Mouse (Mus musculus) lung, postnatal 25 days (tissue): ENCODE results near the gene Fam3c.

Experiments
- DNase-seq: peaks from one replicate; pipeline ENCODE4 v3.0.0; 2022; ENCODE audit warnings: low spot score

Gene Fam3c

DNA sequence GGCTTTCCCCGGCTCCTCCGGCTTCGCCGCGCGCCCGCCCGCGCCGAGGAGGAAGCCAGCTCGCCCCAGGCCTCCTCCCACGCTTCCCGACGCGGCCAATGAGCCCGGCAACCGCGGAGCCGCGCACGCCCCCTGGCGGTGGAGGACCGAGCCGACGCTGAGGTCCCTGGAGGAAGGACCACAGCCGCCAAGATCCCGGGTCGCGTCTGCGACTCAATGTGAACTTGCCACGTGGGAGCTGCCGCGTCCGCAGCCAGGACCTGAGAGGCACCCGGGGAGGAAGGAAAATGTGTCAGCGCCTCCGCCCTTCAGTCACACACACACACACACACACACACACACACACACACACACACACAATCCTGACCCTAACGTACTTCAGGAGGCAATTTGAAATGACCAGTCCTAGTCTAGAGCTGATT is at the start of gene Fam3c:
Gene Fam3c, minus strand, starts transcription at position 158 of the 422 bp plus-strand sequence.
- DNase-seq, result peak; percentile 95

- no peak for DNase-seq
Observed at GRCm38 (mm10) chr6:22405021-22405420, 49.0 kb upstream of the Fam3c start.

DNA sequence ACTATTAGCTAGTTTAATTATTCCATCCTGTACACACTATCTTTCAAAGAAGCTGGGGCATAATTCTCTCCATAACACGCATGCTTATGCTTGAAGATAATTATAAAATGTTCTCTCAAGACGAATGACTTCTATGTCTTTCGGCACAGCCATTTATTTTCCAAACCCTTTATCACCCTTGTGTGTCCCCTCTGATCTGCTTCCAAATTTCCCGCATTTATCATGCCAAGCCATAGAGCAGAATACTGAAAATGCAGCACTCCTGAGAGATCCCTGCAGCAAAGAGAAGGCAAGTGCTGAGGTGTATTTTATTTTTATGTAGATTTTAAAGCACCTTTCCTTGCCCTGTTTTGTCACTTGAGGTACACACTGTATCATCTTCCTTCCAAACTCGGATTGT is 47.7 kb upstream of the Fam3c start:
- DNase-seq, result no peak

GRCm38 (mm10) chr6:22403317-22403716 is 47.3 kb upstream of the Fam3c start:
- no peak for DNase-seq

DNA sequence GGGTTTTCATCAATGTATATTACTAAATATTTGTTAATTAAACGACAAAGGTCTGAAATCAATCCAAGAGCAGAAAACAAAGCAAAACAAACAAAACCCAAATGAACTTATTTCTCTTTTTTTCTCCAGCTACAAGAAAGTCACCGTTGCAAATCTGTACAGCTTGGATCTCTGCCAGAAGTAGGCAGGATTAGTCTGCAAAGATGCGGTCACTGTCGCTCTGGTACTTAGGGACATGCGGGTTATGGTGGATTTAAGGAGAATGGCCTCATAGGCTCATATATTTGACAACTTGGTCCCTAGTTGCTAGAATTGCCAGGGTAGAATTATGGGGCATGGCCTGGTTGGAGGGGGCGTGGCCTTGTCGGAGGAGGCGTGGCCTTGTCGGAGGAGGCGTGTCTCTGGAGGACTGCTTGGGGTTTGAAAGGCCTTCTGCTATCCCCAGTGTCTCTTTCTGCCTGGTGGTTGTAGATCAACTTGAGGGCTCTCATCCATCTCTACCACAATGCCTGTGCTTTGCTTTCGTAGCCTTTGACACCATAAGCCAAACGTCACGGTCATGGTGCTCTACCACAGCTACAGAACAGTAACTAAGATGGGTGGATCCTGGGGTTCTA is 46.6 kb upstream of the Fam3c start:
- no peak for DNase-seq

DNA sequence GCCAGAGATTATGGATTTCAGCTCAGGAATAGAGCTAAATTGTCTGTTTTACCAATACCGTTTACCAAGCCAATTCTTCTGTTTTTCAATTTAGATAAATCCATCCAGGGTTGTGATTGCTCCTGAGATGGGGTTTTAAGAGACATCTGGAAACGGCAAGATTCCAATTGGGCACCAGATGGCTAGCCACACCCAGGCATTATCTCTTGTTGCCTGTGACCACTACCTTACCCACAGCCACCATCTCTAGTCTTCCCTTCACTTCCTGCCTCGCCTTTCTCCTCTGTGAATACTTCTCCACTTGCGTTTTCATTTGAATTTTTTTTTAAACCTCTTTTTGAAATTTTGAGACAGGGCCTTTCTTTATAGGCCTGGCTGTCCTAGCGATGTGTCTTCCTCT is 46.0 kb upstream of the Fam3c start:
- DNase-seq, result no peak

DNA sequence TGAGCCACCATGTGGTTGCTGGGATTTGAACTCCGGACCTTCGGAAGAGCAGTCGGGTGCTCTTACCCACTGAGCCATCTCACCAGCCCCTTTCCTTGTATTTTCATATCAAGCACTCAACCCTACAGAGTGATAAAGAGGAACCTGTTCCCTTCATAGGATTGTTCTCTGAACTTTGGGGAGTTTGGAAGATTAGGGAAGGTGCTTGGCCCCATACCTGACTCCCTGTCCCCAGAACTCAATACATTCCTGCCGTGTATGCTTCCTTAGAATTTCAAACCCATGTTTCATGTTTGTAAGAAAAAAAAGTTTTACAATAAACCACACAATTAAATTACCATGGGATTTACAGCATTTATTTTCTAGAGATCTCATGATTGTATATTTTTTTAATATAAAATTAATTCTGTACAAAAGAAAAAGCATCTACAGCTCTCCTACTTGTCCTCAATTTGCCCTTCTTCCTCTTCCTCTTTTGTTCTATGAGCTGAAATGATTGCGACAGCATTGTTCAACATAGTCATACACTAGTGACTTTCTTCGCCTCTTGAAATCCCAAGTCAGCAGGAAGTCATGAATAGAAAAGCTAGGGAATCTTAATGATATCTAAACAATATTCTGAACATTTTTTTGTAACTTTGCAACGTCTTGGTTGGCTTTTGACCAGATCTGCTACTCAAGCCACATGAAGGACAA is 42.2 kb upstream of the Fam3c start:
- DNase-seq, result no peak

- no peak for DNase-seq
Observed at GRCm38 (mm10) chr6:22395207-22395606, 39.2 kb upstream of the Fam3c start.

GRCm38 (mm10) chr6:22390654-22391365 is 34.8 kb upstream of the Fam3c start:
- DNase-seq, result no peak

DNA sequence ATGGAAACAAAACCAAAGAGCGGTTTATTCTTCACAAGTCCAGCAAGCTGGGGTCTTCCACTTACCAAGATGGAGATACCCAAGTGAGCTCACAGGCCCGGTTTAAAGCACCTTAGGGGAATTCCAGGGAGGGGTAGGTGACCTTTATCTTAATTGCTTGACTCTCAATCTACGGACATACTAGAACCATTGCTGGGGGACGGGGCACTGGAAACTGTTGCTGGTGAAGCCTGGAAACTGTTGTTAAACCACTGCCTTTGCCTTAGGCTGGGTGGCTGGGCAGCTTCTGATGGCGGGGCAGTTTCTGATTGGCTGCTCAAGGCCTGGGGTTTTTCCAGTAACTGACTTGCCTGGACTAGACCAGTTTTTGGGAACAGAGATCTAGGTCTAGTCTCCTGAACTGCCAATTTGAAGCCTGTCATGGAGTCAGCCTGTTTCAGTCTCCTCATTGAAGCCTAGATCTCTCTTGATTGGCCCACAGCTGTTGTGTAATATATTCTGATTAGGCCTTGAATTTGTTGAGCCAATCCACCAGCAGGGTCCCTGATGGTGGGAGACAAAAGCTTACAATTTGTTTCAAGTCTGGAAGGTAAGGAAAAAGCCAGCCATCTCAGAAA is 29.3 kb upstream of the Fam3c start:
- no peak for DNase-seq

DNA sequence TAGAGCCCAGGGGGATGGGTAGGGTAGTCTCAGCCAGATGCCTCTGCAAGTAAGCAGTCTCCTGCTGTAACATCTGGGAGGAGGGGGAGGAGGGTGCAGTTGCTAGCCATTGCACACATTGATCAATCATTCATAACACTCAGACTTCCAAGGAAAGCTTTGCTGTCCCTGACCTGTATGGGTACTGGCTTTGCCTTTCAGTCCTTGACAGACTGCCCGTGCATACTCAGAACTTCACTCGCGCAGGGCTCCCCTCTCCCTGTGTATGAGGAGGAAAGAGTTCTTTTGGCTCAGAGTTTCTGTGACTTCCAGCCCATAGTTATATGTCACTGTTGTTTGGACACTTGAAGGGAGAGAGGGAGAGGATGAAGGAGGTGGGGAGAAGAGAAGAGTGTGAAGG is 24.2 kb upstream of the Fam3c start:
- DNase-seq, result no peak

DNA sequence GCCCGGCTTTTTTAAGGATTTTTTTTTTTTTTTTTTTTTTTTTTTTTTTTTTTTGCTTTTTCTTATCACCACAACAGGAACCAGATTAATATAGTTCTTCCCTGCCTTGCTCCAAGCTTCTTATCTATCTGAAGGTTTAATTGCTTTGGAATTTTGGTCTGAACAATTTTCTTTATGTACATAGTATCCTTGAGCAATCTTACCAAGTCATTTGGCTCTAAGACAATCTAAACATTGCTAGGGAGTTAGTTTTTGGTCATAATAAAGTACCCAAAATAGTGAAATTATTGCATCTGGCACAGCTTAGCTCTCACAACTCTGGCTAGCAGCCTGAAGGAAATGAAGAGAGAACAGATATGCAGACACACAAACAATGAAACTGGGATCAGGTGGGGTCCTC is 23.8 kb upstream of the Fam3c start:
- no peak for DNase-seq

- no peak for DNase-seq
Observed at GRCm38 (mm10) chr6:22378462-22378861, 22.4 kb upstream of the Fam3c start.

GRCm38 (mm10) chr6:22374791-22375190 is 18.7 kb upstream of the Fam3c start:
- DNase-seq, result no peak

GRCm38 (mm10) chr6:22373476-22373875 is 17.4 kb upstream of the Fam3c start:
- no peak for DNase-seq

DNA sequence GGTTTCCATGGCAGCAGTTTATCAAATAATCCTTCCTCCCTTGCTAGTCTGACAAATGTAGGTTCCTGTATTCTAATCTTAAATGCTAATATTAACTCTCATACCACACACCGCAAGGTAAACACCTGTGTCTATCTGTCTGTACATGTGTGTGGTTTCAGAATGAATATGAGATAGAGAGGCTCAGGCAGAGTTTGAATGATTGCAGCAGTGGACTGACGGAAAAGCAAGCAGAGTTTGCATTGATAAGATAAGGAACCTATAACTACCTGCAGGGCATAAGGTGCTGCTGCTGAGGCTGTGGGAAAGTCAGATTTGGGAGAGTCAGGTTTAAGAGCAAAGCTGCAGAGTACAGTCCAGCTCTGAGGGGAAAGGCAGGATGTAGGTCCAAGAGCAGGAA is 10.9 kb upstream of the Fam3c start:
- no peak for DNase-seq

DNA sequence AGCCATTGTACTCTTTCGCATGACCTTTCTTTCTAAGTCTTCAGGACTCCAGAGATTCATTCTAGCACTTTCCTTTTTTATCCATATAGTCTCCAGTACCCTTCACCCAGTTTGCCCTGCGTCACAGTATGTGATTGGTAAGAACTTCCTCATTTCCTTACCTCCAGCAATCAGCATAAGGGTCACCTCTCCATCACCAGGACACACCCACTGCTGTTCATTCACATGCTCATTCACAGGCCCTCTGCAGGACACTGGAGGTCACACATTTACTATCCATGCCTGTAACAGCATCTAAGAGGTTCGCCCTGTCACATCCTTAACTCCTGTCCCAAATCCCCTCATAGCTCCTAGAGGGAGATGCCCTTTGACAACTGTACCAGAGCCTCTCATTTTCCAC is 7.5 kb upstream of the Fam3c start:
- peak; percentile 27 for DNase-seq

DNA sequence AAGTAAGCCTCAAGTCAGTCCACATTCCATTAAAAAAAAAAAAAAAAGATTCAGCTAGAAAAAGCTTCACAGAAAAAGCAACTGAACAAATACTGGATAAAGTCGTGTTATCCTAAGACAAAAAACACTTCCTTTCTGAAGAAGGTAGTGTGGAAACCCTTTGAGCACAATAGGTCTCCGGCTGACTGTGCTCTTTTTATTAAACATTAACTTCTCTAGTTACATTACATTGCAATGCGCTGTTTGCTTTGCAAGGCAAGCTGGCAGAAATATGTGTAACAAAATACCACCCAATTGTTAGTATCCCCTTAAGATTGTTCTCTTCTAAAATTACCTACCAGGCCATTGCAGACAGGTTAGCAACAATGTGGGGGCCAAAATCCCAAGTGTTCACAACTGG is 5.9 kb upstream of the Fam3c start:
- peak; percentile 58 for DNase-seq

DNA sequence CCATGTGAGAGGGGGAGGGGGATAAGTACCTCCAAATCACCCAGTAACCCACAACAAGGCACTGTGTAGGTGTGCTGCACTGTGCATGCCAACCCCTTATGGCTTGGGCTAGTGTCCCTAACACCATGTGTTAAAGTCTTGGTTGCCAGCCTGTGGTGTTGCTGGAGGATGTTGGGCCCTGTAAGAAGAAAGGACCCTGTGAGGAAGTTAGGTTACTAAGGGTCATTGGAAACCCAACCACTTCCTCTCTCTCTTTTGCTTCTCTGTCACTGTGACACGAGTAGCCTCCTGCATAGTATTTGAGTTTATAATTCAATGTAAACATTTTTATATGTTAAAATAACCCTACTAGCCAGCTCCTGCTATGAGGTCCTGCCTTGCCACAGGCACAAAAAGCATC is 3.0 kb upstream of the Fam3c start:
- DNase-seq, result no peak

- DNase-seq, result no peak
Observed at GRCm38 (mm10) chr6:22357351-22357750, 1.3 kb upstream of the Fam3c start.

- no peak for DNase-seq
Observed at GRCm38 (mm10) chr6:22355396-22356085, 502 bp downstream of the Fam3c start.

DNA sequence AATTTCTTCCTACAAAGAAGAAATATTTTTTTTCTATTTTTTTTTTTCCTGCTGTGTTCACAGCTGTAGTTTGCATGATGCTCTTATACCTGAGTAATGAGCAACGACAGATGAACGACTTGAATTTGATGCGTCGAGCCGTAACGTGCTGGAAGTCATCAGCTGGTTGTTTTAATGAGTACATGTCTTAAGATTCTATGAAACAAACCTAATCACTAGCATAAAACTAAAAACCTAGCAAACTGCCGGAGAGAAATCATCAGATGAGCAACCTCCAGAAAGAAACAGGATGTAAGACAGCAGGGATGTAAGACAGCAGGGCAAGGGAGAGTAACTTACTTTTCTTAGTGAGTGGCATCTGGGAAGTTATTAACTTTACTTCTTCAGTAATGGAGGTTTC is 1.4 kb downstream of the Fam3c start:
- DNase-seq, result no peak
